Mouse (Mus musculus) ES-Bruce4 (cell line): Measurements from ENCODE around the gene Gm20809. TPM values are rescaled to one million over a fixed set of nuclear protein-coding genes. Genes with fewer than 3 reads are reported as not detected.
"Not testable (repeated sequence)": the region's sequence is repeated elsewhere in the genome, so short reads cannot be mapped to it uniquely, and the experiment has no call there.

Experiments used
- H3K27ac ChIP-seq: 2 replicates; pipeline ENCODE4 v1.5.1; 2012; ENCODE audit warnings: low read length, inconsistent platforms; ENCODE audit not compliant: insufficient read depth
- H3K27me3 ChIP-seq: 2 replicates; pipeline ENCODE4 v1.6.1; 2012; ENCODE audit warnings: mild to moderate bottlenecking, low read length, inconsistent platforms; ENCODE audit not compliant: control insufficient read depth, poor library complexity, insufficient read depth, severe bottlenecking
- H3K36me3 ChIP-seq: 2 replicates; pipeline ENCODE4 v1.6.1; 2012; ENCODE audit warnings: inconsistent platforms, mild to moderate bottlenecking, low read length, moderate library complexity; ENCODE audit not compliant: control insufficient read depth, poor library complexity, insufficient read depth, severe bottlenecking
- H3K4me1 ChIP-seq: one replicate; pipeline ENCODE4 v1.8.1; 2011; ENCODE audit warnings: low read length; ENCODE audit not compliant: control insufficient read depth, insufficient read depth
- H3K4me3 ChIP-seq: 2 replicates; pipeline ENCODE4 v1.5.1; 2011; ENCODE audit warnings: low read depth, mild to moderate bottlenecking, low read length
- H3K9ac ChIP-seq: 2 replicates; pipeline ENCODE4 v1.6.1; 2012; ENCODE audit warnings: low read depth, mild to moderate bottlenecking, inconsistent platforms; ENCODE audit not compliant: poor library complexity, severe bottlenecking
- H3K9me3 ChIP-seq: replicated peaks from 2 replicates; pipeline ENCODE4 v1.6.1; 2012; ENCODE audit warnings: mild to moderate bottlenecking, low read length, inconsistent platforms; ENCODE audit not compliant: control insufficient read depth, poor library complexity, insufficient read depth, severe bottlenecking
- polyA plus RNA-seq: library from polyadenylated mRNA; stranded (reverse); fragments of >200 nt; gene quantifications from 2 replicates; pipeline ENCODE4 v1.2.4, GENCODE M21; 2011; ENCODE audit warnings: low read depth; ENCODE audit not compliant: missing spikeins, insufficient read depth, insufficient read length

The Gm20809 gene
- not detected in 2 replicates for polyA plus RNA-seq

- H3K36me3 ChIP-seq, H3K27me3 ChIP-seq, H3K4me1 ChIP-seq, H3K9me3 ChIP-seq, H3K4me3 ChIP-seq, H3K27ac ChIP-seq, H3K9ac ChIP-seq: not testable (repeated sequence)
Measured at GRCm38 (mm10) chrY:24454757-24455156, at the start of gene Gm20809. Gm20809 (plus strand) TSS chrY:24455057.
